Mouse (Mus musculus) kidney, adult 8-10 months (tissue): ENCODE measurements around the gene Azi2.

ENCODE experiments used
- DNase-seq, 2 experiments: peaks; one replicate each; pipeline ENCODE4 v3.0.0; 2022

The Azi2 gene

DNA sequence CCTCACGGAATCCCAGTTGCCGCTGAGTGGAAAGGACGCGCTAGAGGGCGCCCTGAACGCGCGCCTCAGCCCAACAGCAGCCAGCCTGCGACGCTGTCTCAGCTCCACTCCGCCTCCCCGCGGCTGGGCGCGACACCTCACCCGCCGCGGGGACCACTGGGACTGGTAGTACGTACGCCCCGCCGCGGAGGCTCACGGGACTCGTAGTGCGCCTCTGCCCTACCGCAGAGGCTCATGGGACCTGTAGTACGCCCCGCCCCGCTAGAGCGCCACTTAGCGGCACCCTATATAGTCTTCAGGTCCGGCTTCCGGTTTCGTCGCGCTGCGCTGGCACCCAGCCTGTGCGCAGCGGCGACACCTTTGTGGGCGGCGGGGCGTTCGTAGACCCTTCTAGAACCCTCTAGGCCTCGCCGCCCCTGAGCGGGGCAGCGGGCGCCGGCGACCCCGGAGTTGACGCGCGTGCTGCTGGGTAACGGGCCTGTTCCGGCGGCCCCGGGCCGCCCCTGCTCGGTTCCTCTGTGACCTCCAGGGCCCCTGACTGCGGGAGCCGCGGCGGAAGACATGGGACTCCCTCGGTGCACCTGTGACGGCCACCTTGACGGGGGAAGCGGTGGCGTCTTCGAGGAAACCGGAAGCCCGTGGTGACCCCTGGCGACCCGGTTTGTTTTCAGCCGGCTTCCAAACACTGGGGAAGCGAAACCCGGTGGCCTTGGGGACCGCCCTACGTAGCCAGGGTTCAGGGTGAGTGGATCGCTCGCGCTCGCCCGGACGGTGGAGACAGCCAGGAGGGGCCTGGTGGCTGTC is at the start of gene Azi2:
TSS of gene Azi2 (plus strand) at position 282 of the 804 bp plus-strand sequence.
- DNase-seq = peak; percentile 98 to 99

DNA sequence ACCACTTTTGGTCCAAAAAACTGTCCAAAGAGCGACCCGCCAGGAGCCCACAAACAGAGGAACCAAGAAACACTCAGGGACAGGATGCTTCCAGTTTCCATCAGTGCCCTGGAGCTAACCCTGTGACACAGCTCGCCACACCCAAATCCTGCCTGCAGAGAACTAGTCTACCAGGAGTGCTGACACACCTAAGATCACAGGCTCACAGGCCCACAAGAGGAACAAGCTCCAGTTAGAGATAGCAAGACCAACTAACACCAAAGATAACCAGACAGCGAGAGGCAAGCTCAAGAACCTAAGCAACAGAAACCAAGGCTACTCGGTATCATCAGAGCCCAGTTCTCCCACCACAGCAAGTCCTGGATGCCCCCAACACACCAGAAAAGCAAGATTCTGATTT is 43.7 kb upstream of the Azi2 start:
- no peak for DNase-seq

- DNase-seq = no peak
These were observed 38.8 kb upstream of the Azi2 start for GRCm38 (mm10) chr9:118001488-118001887.

DNA sequence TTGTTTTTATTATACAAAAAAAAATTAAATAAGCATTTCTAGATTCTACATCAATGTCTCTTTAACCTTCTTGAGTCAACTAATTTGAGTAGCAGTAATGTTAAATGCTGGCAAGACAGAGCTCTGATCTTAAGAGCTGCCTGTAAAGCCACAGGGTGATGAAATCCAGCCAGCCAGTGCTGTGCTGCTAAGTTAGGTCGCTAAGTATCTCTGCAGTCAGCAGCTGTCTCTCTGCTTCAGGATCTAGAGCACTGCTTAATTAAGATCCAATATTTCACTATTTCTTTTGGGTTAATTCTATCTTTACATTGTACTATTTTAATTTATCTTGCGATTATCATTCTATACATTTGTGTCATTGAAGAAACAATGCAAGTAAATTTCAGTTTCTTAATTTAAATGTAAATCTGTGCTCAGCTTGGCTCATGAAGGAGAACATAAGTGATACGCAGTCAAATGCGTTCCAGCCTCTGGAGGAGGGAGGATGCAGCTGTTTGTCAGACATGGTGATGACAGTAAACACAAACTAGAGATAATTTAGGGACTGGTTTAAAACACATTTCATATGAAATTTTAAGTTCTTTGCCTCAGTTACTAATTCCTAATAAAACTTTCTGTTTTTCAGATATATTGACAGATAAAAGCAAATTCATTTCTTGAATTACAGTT is 36.9 kb upstream of the Azi2 start:
- no peak for DNase-seq

- no peak for DNase-seq
These were observed 36.4 kb upstream of the Azi2 start for GRCm38 (mm10) chr9:118003937-118004336.

DNA sequence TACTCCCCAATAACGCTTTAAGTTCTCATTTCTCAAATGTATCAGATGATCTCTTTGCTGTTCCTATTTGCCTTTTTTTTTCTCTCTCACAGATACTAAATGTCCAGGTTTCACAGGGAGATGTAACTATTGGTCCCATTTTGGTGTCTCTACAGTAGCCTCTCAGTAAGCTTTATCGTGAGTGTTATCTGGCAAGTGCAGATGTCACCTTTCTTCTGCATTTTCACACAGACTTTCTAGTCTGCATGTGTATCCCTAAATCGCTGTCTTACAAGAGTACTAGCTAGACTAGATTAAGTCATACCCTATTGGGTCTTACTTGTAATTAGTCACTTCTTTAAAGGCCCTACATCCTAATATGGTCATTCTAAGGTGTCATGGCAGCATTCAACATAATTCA is 27.4 kb upstream of the Azi2 start:
- no peak for DNase-seq

GRCm38 (mm10) chr9:118024966-118025365 is 15.3 kb upstream of the Azi2 start:
- DNase-seq = no peak

GRCm38 (mm10) chr9:118029490-118029889 is 10.8 kb upstream of the Azi2 start:
- DNase-seq = no peak

DNA sequence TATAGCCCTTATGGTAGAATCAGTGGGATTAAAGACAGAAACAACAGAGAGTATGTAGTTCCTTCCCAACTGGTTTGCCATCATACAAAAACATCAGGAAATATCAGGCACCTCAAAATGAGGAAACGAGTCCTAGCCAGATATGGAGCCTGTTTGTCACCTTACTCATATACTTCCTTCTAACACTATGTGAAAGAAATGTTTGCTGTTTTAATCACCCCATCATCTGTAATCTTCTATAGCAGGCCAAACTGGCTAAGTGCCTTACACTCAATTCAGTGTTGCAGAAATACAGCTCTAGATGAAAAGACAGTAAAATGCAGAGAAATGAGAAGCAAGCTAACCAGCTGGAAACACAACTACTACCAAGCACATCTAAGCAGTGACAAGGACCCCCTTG is 10.0 kb upstream of the Azi2 start:
- no peak for DNase-seq

- no peak for DNase-seq
These were observed 8.6 kb upstream of the Azi2 start for GRCm38 (mm10) chr9:118031694-118032093.

DNA sequence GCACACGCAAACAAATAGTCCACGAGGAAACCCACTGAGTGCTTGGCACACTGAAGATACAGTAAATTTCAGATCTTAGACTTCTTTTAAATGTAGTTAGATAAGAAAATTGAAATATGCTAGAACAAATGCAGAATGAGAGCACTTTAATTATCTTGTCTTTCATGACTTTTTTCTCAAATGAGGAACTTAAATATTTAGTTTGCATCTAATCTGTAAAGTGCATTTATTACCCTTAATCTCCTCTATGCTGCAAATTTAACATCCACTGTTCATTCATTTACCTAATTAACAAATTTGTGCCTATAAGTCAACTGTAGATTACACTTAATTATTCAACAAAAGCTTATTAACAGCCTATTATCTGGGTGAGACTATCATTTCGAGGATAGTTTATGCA is 5.3 kb upstream of the Azi2 start:
- no peak for DNase-seq

- DNase-seq = no peak
These were observed 712 bp downstream of the Azi2 start for GRCm38 (mm10) chr9:118041022-118041400.

DNA sequence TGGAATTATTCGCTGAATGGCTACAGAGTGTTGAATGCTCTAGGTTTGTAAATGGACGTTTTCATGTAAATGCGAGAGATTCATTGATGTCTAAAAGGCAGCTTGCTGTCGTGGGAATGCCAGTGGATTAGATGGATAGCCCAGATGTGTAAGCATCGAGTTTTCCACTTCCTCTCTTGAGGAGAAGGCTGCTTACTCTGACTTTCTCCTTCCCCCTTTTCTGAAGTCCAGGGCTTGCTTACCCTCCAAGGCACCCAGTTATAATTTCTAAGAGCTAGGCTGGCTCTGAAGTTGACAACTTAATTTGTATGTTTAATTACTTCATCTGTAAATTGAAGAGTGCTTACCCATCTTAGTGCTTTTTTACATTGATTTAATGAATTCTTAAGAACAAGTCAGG is 1.3 kb downstream of the Azi2 start:
- DNase-seq = no peak

DNA sequence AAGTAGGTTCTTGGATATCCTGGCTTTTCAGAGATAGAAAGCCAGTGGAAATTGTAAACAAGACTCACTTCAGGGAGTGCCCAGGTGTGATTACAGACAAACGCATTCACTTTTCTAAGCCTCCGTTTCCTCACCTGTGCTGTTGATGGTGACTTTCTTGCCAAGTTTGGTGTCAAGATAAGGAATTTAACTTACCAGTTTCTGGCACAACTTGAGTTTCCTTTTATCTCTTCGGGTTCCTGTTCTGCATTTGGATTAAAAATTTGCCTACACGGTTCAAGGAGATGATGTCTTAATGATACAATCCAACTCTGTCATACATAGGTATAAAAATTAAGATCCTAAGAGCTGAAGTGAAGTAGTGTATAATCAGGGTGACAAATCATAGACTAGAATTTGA is 2.4 kb downstream of the Azi2 start:
- no peak for DNase-seq

- no peak for DNase-seq
These were observed 3.3 kb downstream of the Azi2 start for GRCm38 (mm10) chr9:118043581-118043980.

DNA sequence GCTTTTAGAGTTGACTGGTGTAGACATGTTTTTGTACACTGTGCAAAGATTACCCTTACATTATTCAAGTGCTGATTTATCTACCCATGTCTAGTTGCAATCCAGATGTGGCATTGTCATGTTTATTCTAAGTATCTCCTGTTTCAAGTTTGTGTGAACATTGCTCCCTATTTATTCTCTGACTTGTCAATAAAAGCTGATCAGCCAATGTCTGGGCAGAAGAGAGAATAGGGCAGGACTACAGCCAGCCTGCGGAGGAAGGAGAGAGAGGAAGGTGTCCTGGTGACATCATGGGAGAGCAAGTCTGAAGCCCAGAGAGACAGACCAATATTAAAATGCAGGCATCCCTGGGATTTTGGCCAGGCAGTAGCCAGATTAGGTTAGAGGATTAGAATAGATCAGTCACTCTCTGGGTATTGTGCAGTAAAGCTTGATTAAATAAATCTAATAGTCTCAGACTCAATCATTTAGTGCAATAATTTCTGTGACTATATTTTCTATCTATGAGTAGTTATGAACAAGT is 4.8 kb downstream of the Azi2 start:
- no peak for DNase-seq

- DNase-seq = no peak
These were observed 13.0 kb downstream of the Azi2 start for GRCm38 (mm10) chr9:118053286-118053685.

- no peak for DNase-seq
These were observed 18.8 kb downstream of the Azi2 start for GRCm38 (mm10) chr9:118059101-118059500.

- no peak for DNase-seq
These were observed 30.1 kb downstream of the Azi2 start for GRCm38 (mm10) chr9:118070442-118070841.

DNA sequence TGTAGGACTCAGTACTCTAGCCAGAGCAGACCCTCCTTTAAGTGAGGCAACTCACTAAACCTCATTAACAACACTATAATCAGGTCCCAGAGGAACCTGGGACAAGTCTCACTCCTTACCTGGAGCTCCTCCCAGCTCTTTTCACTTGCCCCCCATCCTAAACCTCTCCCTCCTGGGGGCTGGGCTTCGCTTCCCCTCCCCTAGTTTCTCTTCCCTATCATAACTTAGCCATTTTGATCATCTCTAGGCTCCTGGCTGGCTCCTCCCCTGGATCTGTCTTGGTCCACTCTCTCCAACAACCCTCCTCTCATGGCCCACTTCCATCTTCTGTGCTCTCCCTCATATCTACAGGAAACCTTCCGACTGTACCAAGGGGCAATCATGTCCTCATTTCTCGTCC is 31.0 kb downstream of the Azi2 start:
- DNase-seq = no peak

- no peak for DNase-seq
These were observed 31.8 kb downstream of the Azi2 start for GRCm38 (mm10) chr9:118072101-118072500.

GRCm38 (mm10) chr9:118073358-118073757 is 33.1 kb downstream of the Azi2 start:
- no peak for DNase-seq

DNA sequence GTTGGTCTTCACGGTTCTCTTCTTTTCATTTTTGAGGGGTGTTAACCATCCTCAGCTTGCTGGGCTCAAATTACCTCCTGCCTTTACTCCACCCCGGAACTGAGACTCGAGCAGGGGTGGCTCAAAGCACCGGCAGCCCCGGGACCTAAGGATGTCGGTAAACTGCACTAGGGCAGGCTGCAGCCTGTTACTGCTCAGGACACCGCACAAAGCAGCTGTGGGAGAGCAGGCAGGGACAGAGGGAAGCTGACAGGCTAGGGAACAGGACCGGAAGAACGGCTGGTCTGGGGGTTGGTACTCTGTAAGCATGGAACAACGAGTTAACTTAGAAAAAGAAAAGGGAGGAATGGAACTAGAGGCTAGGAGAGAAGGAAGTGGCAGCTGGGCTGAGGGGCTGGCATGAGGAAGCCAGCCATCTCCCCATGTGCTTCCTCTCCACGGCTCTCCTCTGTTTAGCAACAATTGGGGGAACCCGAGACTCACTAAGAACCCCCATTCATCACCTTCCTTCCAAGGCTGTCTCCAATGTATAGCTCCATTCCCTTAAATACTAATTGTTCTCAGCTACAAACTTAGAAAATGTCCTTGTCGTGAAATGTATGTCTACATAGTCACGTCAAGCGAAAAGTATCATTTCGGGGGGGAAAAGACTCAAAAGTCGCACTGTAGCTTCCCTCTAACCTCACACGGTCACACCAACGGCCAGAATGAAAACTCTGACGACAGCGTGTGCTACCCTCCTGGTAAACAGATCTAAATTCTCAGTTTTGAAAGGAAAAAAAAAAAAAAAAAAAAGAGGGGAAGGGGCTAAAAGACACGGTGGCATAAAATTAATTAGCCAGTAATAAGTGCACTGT is 42.5 kb downstream of the Azi2 start:
- no peak for DNase-seq
